Mouse (Mus musculus): ENCODE measurements around the gene Lrit2. TPM values are rescaled to one million over a fixed set of nuclear protein-coding genes. Genes with fewer than 3 reads are reported as not detected.

Gene Lrit2
- total RNA-seq (2023) = not detected

DNA sequence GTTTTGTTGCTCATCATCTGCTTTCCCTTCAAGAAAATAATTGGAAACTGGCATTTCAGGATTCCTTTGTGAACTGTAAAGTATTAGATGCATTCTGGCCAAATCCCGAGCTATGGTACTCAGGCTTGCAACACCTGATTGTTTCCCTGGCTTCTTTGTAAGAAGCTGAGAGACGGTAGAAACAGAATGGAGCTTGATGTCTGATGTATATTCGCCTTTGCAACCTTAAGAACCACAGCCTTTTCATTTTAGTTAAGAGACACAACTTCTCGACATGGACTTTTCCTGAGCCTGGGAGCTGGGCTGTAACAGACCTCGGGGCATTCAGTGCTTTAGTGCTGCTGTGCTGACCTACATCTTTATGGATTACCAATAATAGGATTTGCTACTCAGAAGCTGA is at the start of gene Lrit2:
Gene Lrit2, plus strand, starts transcription at position 301 of the 400 bp plus-strand sequence.

DNA sequence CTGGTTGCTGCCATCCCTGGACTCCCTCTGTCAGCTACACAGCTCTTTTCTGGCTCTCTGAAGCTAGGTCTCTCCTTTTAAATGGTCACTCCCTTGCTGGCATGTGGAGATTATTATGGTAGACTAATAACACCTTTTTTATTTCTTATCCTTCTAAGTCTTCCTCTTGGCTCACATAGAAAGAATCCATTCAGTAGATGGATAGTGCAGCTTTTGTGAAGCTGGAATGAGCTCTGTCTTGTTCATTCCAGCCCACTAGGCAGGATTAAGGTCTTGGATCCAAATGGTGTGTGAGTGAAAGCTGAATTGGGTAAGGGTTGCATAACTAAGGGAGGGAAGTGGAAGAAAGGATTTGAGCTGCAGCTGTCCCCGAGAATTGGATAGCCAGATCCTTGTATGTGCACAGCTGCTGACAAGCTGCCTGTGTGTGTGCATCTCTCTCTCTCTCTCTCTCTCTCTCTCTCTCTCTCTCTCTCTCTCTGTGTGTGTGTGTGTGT is 18.8 kb upstream of the Lrit2 start, which contains the start of gene Rgr:
Gene Rgr, minus strand, starts transcription at position 51 of the 497 bp plus-strand sequence.

DNA sequence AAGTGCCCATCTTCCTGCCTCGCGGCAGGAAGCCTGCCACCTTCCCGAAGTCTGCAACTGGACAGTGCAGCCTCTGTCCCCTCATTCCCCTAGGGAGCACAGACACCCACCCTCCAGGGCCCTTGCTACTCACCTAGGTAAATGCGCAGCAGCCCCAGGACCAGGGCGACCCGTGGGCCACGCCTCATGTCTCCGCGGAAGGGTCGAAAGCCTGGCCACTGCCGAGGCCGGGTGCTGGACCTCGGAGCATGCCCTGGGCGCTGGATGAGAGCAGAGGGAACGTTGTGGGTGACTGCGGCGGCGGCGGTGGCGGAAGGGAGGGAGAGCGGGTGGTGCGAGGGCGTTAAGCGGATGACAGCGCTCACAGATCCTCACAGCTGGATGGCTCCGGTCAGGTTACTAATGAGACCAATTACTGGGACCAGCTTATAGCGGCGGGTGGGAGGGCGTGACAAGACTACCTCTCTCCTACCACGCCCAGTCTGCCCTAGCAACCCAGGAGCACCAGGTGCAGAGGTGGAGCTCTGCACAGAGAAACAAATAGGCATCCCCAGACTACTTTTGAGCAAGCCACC is 30.3 kb downstream of the Lrit2 start, which contains the start of gene Cdhr1:
Gene Cdhr1, minus strand, starts transcription at position 392 of the 575 bp plus-strand sequence.

DNA sequence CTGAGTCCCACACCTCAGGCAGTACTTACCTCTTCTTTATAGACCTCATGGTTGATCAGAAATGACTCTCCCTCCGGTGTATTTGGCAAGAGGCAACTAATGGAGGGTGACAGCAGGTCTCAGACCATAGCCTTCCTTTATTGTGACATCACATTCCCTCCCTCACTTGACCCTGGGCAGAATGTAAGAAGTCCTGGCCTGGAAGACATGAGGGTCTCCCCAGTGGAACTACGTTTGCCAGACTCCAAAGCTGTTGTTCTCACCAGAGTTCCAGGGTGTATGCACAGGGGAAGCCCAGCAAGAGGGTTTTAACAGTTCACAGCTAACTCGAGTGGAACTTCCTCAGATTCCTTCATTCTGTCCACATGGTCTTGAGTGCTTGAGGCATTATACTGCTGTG is 46.2 kb downstream of the Lrit2 start, which contains the start of gene 2610528A11Rik:
Gene 2610528A11Rik, minus strand, starts transcription at position 101 of the 400 bp plus-strand sequence.

Other genes with a start within 250 kb of the Lrit2 start
- gene Ccser2, start 99.2 kb upstream of the Lrit2 start, total RNA-seq (2023) = 34.5 TPM
- gene Rgr, start 19.0 kb upstream of the Lrit2 start, total RNA-seq (2023) = not detected
- not detected for gene Lrit1, start 13.1 kb upstream of the Lrit2 start, total RNA-seq (2023)
- 0.12 TPM for gene Cdhr1, start 30.4 kb downstream of the Lrit2 start, total RNA-seq (2023)
- not detected for gene 2610528A11Rik, start 46.1 kb downstream of the Lrit2 start, total RNA-seq (2023)
- gene Ghitm, start 67.3 kb downstream of the Lrit2 start, total RNA-seq (2023) = 163 TPM